17 mouse cellular contexts compared by ENCODE assay signal in the genomic region with DNA sequence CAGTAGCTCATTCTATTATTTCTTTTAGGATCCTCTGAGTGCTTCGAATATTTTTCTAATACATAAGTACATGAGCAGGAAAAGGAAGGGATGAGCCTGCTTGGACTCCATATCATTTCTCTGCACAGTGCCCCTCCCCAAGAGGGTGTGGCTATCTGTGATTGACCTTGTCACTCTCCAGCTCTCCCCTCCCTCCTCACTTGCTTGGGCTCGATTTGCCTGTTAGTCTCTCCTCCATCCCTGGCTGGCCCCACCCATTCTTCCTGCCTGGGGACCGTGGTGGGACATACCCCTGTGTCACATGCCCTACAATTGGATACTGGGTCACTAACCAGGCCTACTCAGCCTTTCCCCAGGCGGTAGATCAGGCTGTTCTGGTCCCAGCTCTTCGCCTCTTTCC. TPM values are rescaled to one million over a fixed set of nuclear protein-coding genes. Genes with fewer than 3 reads are reported as not detected.
"Had no signal": no experiment of that assay in that cellular context is flagged by ENCODE, and none has a peak within 500 bp of the region (broad histone marks: within the 10 kb centered on the region; RNA-seq: fewer than 3 reads in every experiment).

No protein-coding gene starts in this region.

- H3K4me1 ChIP-seq: liver, embryonic 13.5 days had no signal

- H3K9ac ChIP-seq: kidney, embryonic 15.5 days; liver, embryonic 13.5 days had no signal

- H3K36me3 ChIP-seq: kidney, embryonic 15.5 days; liver, embryonic 13.5 days had no signal

- H3K9me3 ChIP-seq: kidney, embryonic 15.5 days; liver, embryonic 13.5 days had no signal

- DNase-seq: kidney, adult 8-10 months; kidney, postnatal 10 days; kidney, postnatal 36 days; liver, embryonic 13.5 days; lung, adult 2 months; lung, postnatal 14 days; lung, postnatal 4 days; midbrain, embryonic 14.5 days; thymus, postnatal 25 days had no signal

- H3K4me3 ChIP-seq: kidney, embryonic 15.5 days; liver, embryonic 13.5 days had no signal

- H3K27ac ChIP-seq: kidney, embryonic 15.5 days; liver, embryonic 13.5 days; stomach, postnatal 0 days had no signal

- H3K4me2 ChIP-seq: kidney, embryonic 15.5 days; liver, embryonic 13.5 days; midbrain, embryonic 11.5 days had no signal

RNA-seq across cellular contexts. Expression of gene Mgat5b, which starts 39.9 kb away (rescaled TPM):
- total RNA-seq: liver, adult 2 months; megakaryocyte progenitor cell, adult 5-6 weeks; megakaryocyte-erythroid progenitor cell, adult 5-6 weeks had no signal
- polyA plus RNA-seq: liver, adult 2 months; liver, embryonic 13.5 days; liver, embryonic 16.5 days; spleen, adult 2 months had no signal
